Mouse (Mus musculus) heart, adult 2 months (tissue): ENCODE results near the gene Elp6. TPM values are rescaled to one million over a fixed set of nuclear protein-coding genes. Genes with fewer than 3 reads are reported as not detected.

Experiments used
- DNase-seq, 2 experiments: peaks; one replicate each; pipeline ENCODE4 v3.0.0; 2021
- H3K27ac ChIP-seq: fragments of 200-600 bp; 2 replicates; pipeline ENCODE4 v1.8.1; 2022
- H3K27me3 ChIP-seq: fragments of 200-500 bp; 2 replicates; pipeline ENCODE4 v1.6.1; 2012; ENCODE audit warnings: mild to moderate bottlenecking, low read length, inconsistent platforms, mixed read lengths; ENCODE audit not compliant: control insufficient read depth, insufficient read depth
- H3K36me3 ChIP-seq: fragments of 200-500 bp; 2 replicates; pipeline ENCODE4 v1.6.1; 2012; ENCODE audit warnings: low read length, inconsistent platforms; ENCODE audit not compliant: control insufficient read depth, insufficient read depth
- H3K4me1 ChIP-seq: fragments of 200-500 bp; 2 replicates; pipeline ENCODE4 v1.6.1; 2011; ENCODE audit warnings: low read length; ENCODE audit not compliant: control insufficient read depth, insufficient read depth
- H3K4me3 ChIP-seq: fragments of 200-600 bp; 2 replicates; pipeline ENCODE4 v1.8.1; 2022
- H3K79me2 ChIP-seq: fragments of 200-500 bp; replicated peaks from 2 replicates; pipeline ENCODE4 v1.6.1; 2012; ENCODE audit warnings: mild to moderate bottlenecking, inconsistent platforms, low read length, moderate library complexity, mixed read lengths; ENCODE audit not compliant: control insufficient read depth, insufficient read depth
- H3K9ac ChIP-seq: fragments of 200-500 bp; 2 replicates; pipeline ENCODE4 v1.6.1; 2012; ENCODE audit warnings: low read depth, mild to moderate bottlenecking, control low read depth, inconsistent platforms, low read length, mixed read lengths
- CTCF ChIP-seq: fragments of 200-600 bp; IDR thresholded peaks from 2 replicates; pipeline ENCODE4 v1.8.1; 2022; ENCODE audit warnings: antibody characterized with exemption, mild to moderate bottlenecking, moderate library complexity
- EP300 ChIP-seq: fragments of 200-500 bp; IDR thresholded peaks from 2 replicates; pipeline ENCODE4 v1.6.1; 2011; ENCODE audit warnings: low read depth, low read length, control low read depth; ENCODE audit not compliant: insufficient read depth
- POLR2A ChIP-seq: fragments of 200-500 bp; IDR thresholded peaks from 2 replicates; pipeline ENCODE4 v1.6.1; 2011; ENCODE audit warnings: mild to moderate bottlenecking, low read depth, low read length, control low read depth; ENCODE audit not compliant: insufficient read depth
- WGBS: fragments of 180-500 bp; shearing (Covaris S2); methylation state at CpG from one replicate; pipeline ENCODE4 v1.1.7; 2018; 5-methylcytosine and 5-hydroxymethylcytosine counted together
- intact Hi-C: fragments of 180-260 bp; cut with DNase I; formaldehyde crosslinking; loops from one replicate; pipeline ENCODE4 v1.15.1; 2025
- polyA plus RNA-seq: library from polyadenylated mRNA; depleted of rRNA; stranded (reverse); fragments of >200 nt; gene quantifications from 2 replicates; pipeline ENCODE4 v1.2.3, GENCODE M21; 2012
- total RNA-seq, 2 experiments: library from RNA; stranded (reverse); gene quantifications; 2 replicates each; pipeline ENCODE4 v1.2.3; 2021

Elp6 gene
- total and polyA plus RNA-seq, 3 experiments, result 2.2 to 4.5 (median 2.3) TPM

- no peak for DNase-seq
- Histone ChIP-seq H3K27ac (no peak overlapping the region), H3K79me2 (no peaks in the 10 kb centered on the region; the same call in 1 of the 2 replicates), H3K36me3 (no peaks in the 10 kb centered on the region), H3K9ac (no peak overlapping the region), H3K4me1 (peaks cover 2% of the 10 kb centered on the region), H3K4me3 (no peak overlapping the region), H3K27me3 (no peaks in the 10 kb centered on the region)
- 85% methylated on average over 5 of the region's 5 CpGs for WGBS
- intact Hi-C loops, result no loop called here
- TF ChIP-seq CTCF (no peak), POLR2A (no peak), EP300 (no peak)
These were observed 1.4 kb downstream of the Elp6 start for GRCm38 (mm10) chr9:110306371-110306770.

GRCm38 (mm10) chr9:110314706-110315105 is 9.7 kb downstream of the Elp6 start:
- Histone ChIP-seq H3K27me3 (no peaks in the 10 kb centered on the region), H3K27ac (no peak overlapping the region), H3K79me2 (no peaks in the 10 kb centered on the region), H3K4me3 (no peak overlapping the region), H3K36me3 (no peaks in the 10 kb centered on the region), H3K4me1 (no peaks in the 10 kb centered on the region), H3K9ac (no peak overlapping the region)
- TF ChIP-seq EP300 (no peak), CTCF (no peak), POLR2A (no peak)
- intact Hi-C loops, result no loop called here
- DNase-seq, result no peak
- WGBS, result 59% methylated on average over 5 of the region's 5 CpGs

- H3K27ac ChIP-seq, result no peak overlapping the region
- no peak for TF ChIP-seq CTCF
- no peak for TF ChIP-seq POLR2A
- no peak for TF ChIP-seq EP300
- H3K4me3 ChIP-seq, result no peak overlapping the region
- H3K9ac ChIP-seq, result no peak overlapping the region
- no peak for DNase-seq
- intact Hi-C loops, result no loop called here
- no peaks in the 10 kb centered on the region for H3K79me2 ChIP-seq
- H3K4me1 ChIP-seq, result no peaks in the 10 kb centered on the region
- H3K27me3 ChIP-seq, result no peaks in the 10 kb centered on the region
- H3K36me3 ChIP-seq, result no peaks in the 10 kb centered on the region
- 97% methylated on average over 6 of the region's 6 CpGs for WGBS
These were observed 10.4 kb downstream of the Elp6 start for GRCm38 (mm10) chr9:110315410-110315809.

- H3K4me1 ChIP-seq, result no peaks in the 10 kb centered on the region
- no peaks in the 10 kb centered on the region for H3K27me3 ChIP-seq
- no peak overlapping the region for H3K27ac ChIP-seq
- no peak for DNase-seq
- no peak overlapping the region for H3K4me3 ChIP-seq
- WGBS, result 97% methylated on average over 8 of the region's 8 CpGs
- TF ChIP-seq EP300, result no peak
- no peak for TF ChIP-seq CTCF
- TF ChIP-seq POLR2A, result no peak
- H3K9ac ChIP-seq, result no peak overlapping the region
- H3K36me3 ChIP-seq, result no peaks in the 10 kb centered on the region
- intact Hi-C loops, result no loop called here
- no peaks in the 10 kb centered on the region for H3K79me2 ChIP-seq
These were observed 10.9 kb downstream of the Elp6 start for GRCm38 (mm10) chr9:110315904-110316303.

GRCm38 (mm10) chr9:110316503-110316902 is 11.5 kb downstream of the Elp6 start:
- no peak overlapping the region for H3K27ac ChIP-seq
- H3K36me3 ChIP-seq, result no peaks in the 10 kb centered on the region
- no peak overlapping the region for H3K9ac ChIP-seq
- 91% methylated on average over 8 of the region's 8 CpGs for WGBS
- H3K4me1 ChIP-seq, result no peaks in the 10 kb centered on the region
- intact Hi-C loops, result no loop called here
- no peaks in the 10 kb centered on the region for H3K79me2 ChIP-seq
- TF ChIP-seq CTCF, result no peak
- TF ChIP-seq EP300, result no peak
- no peak for TF ChIP-seq POLR2A
- H3K4me3 ChIP-seq, result no peak overlapping the region
- DNase-seq, result no peak
- no peaks in the 10 kb centered on the region for H3K27me3 ChIP-seq

GRCm38 (mm10) chr9:110320769-110321168 is 15.8 kb downstream of the Elp6 start:
- H3K27me3 ChIP-seq, result no peaks in the 10 kb centered on the region
- DNase-seq, result no peak
- no peaks in the 10 kb centered on the region for H3K4me1 ChIP-seq
- intact Hi-C loops, result no loop called here
- no peak overlapping the region for H3K9ac ChIP-seq
- WGBS, result 90% methylated on average over 10 of the region's 10 CpGs
- H3K4me3 ChIP-seq, result no peak overlapping the region
- TF ChIP-seq POLR2A (no peak), EP300 (no peak), CTCF (no peak)
- H3K36me3 ChIP-seq, result no peaks in the 10 kb centered on the region
- no peak overlapping the region for H3K27ac ChIP-seq
- no peaks in the 10 kb centered on the region for H3K79me2 ChIP-seq

GRCm38 (mm10) chr9:110322972-110323371 is 18.0 kb downstream of the Elp6 start:
- Histone ChIP-seq H3K27ac (no peak overlapping the region), H3K79me2 (no peaks in the 10 kb centered on the region), H3K9ac (no peak overlapping the region), H3K4me3 (no peak overlapping the region), H3K4me1 (no peaks in the 10 kb centered on the region), H3K36me3 (no peaks in the 10 kb centered on the region), H3K27me3 (no peaks in the 10 kb centered on the region)
- TF ChIP-seq EP300, result no peak
- TF ChIP-seq POLR2A, result no peak
- TF ChIP-seq CTCF, result no peak
- intact Hi-C loops, result no loop called here
- no peak for DNase-seq
